Mouse (Mus musculus) stomach, postnatal 0 days (tissue): ENCODE results near the gene Plbd2.

Experiments
- CTCF ChIP-seq: IDR thresholded peaks from 2 replicates; pipeline ENCODE4 v1.5.1; 2016; ENCODE audit warnings: antibody characterized with exemption, low read depth, mild to moderate bottlenecking, moderate library complexity
- EP300 ChIP-seq: optimal IDR thresholded peaks from 2 replicates; pipeline ENCODE3; 2016; ENCODE audit warnings: antibody characterized with exemption

DNA sequence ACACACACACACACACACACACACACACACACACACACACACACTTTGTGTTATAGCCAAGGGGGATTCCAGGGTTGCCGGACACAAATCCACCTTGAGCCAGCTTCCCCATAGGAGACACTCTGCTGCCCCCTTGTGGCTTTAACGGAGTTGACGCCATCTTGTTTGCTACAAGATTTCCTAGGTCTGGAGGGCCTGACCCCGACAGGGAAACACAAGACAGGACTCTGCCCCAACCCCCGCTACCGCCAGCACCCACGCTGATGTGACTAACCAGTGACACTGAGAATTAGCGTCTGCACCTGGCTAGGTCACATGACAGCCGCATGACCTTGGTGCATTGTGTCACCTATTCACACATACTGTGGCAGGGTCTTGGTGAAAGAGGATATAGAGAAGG is 45.8 kb downstream of the Plbd2 start:
- TF ChIP-seq EP300 (no peak), CTCF (peak; percentile 79)
